Mouse (Mus musculus) right cerebral cortex, postnatal 25 days (tissue): ENCODE data around the gene Ncoa3.
A peak's percentile ranks its signal among the peaks of the same experiment; 100 is the strongest.

Experiments
- DNase-seq: peaks from one replicate; pipeline ENCODE4 v3.0.0; 2022

The Ncoa3 gene

DNA sequence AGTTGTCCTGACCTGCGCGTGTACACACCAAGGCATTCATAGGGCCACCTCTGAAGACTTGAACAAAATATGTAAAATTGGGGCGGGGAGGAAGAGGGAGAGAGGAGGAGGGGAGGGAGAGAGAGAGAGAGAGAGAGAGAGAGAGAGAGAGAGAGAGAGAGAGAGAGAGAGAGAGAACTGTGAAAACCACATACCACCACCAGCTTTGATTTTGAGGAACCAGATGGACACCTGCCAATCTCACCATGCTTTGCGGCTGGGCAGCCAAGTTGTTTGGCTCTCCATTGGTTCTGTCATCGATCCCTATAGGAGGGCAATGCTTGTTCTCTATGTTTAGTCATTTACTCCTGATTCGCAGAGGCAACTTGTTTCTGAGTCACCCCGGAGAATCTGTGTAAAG is 21.7 kb upstream of the Ncoa3 start:
- DNase-seq: no peak

DNA sequence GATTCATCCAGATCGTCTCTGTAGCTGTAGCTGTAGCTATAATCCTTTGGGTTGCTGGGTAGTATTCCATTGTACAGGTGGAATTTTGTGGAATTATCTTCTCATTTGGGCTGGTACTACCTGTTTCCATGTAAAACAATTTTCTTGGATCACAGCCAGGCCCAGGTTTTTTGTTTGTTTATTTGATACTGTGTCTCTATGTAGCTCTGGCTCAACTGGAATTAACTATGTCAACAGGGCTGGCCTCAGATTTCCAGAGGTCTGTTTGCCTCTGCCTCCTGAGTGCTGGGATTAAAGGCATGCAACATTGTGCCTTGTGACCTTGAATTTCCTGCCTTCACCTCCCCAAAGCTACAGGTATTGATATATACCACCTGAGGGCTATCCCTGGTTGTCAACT is 18.1 kb upstream of the Ncoa3 start:
- no peak for DNase-seq

DNA sequence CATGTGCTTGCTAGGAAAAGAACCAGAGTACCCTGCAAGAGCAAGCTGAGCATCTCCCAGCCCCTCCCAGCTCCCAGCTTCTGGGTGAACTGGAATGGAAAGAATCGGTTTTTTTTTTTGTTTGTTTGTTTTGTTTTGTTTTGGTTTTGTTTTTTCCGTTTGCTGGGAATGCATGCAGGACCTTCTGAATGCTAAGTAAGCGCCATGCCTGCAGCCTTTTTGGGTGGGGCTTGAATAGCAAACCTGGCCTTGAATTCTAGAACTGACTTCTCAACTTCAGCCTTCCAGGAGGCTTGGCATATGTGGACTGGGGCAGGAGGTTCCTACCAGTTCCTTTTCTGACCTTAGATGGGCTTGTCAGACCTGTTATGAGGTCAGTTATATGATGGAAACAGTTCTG is 16.2 kb upstream of the Ncoa3 start:
- DNase-seq: no peak

DNA sequence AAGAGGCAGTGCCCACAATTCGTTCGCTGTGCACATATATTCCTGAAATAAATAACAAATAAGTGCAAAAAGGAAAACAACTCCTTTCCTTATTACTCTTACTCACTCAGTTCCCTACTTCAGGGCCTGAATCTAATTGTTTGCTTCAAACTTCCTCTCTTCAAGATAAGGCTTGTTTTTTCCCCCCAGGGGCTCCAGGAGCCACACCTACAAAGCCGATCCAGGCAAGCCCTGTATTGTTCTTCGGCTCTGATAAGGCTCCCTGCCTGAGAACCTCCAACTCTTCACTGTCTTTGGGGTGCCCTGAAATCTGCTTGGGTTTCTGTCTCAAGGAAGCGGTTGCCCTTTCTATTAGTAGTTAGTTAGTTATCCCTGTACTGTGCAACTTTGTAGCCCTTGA is 15.6 kb upstream of the Ncoa3 start:
- no peak for DNase-seq

DNA sequence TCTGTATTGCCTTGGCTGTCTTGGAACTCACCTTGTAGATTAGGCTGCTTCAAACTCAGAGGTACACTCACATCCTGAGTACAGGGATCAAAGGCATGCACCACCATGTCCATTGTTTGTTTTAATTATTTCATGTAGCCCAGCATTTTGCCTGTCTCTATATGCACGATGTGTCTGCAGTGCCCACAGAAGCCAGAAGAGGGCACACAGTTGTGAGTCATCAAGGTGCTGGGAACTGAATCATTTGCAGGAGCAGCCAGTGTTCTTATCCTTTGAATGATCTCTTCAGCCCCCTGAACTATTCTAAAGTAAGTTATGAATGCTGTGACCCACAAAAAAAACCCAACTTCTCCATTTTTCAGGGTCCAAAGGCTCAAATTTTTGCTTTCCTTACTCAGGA is 14.3 kb upstream of the Ncoa3 start:
- DNase-seq: no peak

DNA sequence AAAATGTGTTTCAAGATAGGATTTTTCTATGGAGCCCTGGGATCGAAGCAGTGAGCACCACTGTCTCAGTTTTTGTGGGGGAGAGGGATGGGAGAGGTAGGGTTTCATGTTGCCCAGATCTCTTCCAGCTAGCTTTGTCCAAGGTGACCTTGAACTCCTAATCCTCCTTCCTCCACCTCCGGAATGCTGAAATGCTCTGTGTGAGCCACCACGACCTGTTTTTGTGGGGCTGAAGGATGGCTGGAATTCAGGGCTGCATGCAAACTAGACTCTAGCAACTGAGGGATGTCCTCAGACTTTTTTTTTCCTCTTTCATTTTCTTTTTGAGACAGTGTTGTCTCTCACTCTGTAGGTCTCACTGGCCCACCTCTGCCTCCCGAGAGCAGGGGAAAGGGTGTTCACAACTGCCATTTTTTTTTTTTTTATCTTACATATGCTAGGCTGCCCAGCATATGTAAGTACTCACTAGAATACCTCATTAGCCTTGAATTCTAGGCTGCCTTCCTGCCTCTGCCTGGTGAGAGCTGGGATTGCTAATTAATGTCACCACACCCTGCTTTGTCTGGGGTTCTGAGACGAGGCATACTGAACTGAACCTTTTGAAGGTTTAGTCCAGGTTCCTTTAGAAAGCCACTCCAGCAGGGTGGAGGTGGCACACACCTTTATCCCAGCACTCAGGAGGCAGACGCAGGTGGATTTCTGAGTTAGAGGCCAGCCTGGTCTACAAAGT is 11.0 kb upstream of the Ncoa3 start:
- no peak for DNase-seq

DNA sequence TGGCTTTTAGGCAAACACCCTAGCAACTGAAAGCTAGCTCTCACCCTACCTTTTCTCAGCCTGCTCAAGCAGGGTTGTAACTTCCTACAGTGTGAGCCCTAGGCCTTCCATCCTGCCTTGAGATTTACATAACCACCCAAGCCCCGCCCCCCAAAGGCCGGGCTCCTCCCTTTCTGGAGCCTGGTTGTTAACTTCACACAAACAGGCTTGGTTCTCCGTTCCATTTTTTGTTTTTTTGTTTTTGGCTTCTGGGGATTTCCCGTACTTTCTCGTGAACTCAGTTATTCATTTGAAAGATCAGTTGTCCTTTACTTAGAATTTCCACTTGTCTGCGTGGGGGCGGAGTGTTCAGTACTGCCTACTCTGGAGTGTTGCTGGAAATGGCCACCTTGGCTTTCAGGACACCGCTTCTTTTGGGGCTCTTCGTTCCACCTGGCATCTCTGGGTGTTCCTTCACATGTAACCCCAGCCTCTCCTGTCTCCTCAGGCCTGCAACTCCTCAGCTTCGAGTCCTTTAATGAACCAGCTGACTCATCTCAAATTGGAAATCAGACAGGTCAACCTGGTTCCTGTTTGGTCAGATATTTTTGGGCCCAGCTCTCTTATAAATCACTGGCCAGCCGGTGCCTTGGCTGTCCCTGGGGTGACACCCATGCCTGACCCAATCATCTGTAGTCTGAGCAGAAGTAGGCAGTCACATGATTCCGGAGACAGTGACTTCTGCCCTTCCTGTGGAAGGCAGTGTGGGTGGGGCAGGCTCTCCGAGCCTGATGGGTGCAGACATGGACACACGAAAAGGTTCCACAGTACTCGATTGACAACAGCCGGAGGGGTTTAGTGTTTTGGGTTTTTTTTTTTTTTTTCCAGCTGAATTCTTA is 9.7 kb upstream of the Ncoa3 start:
- DNase-seq: no peak

DNA sequence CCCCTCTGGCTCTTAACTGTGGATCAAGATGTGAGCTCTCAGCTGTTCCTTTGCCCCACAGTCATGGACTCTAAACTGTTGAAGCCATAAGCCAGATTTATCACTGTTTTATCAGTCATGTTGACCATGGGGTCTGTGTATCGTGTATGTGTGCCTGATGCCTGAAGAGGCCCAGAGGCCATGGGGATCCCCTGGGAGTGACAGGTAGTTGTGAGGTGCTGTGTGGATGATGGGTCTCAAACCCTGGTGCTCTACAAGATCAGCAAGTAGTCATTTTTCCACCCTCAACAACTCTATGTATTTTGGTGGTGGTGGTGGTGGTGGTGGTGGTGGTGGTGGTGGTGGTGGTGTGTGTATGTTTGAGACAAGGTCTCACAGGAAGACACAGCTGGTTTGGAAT is 8.1 kb upstream of the Ncoa3 start:
- DNase-seq: no peak

DNA sequence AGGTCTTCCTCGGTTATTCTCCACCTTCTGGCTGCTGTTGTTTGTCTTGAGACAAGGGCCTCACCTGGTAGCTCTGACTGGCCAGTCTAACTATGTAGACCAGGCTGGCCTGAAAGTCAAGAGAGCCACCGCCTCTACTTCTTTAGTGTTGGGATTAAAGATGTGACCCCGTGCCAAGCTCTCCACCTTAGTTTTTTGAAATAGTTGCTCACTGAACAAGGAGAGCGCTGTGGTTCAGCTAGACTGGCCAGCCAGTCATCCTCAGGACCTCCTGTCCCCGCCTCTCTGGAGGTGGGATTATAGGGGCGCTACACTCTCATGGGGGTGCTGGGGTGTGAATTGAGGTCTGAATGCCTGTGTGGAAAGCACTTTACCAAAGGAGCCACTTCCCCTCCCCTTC is 7.5 kb upstream of the Ncoa3 start:
- no peak for DNase-seq

DNA sequence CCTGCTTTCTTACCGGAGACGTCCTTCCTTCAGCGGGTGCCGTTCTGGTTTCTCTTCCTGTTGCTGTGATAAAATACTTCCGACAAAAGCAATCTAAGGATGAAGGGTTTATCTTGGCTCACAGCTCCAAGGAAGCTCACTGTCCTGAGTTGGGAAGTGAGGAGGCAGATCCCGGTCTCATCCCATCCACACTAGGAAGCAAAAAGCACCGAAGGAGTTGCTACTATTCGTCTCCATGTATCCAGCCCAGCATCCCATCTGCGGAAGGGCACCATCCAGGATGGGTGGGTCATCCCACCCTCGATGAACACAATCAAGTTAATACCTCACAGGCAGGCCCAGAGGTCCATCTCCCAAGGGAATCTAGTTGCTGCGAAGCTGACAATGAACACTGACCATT is 6.9 kb upstream of the Ncoa3 start:
- no peak for DNase-seq

DNA sequence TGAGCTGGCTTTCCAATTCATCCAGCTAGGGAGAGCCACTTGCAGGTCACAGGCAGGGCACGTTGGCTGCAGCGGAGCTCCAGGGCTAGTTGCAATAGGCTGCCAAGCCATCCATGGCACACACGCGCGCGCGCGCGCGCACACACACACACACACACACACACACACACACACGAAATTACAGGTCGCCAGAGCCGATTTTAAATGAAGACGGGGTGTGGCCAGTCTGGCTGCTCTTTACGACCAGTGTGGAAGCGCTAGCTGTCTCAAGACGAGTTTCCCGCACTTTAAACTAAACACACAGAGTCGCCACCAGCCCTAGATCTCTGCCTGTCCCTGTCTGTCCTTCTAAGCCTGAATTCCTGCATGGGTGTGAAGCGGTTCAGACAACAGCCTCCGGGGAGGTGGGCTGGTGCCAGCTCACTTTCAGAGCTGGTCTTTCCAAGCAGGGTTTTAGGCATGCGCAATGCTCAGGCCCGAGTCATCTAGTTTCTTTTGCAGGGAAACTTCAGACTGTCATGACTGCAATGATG is 5.4 kb upstream of the Ncoa3 start:
- peak; percentile 73 for DNase-seq

DNA sequence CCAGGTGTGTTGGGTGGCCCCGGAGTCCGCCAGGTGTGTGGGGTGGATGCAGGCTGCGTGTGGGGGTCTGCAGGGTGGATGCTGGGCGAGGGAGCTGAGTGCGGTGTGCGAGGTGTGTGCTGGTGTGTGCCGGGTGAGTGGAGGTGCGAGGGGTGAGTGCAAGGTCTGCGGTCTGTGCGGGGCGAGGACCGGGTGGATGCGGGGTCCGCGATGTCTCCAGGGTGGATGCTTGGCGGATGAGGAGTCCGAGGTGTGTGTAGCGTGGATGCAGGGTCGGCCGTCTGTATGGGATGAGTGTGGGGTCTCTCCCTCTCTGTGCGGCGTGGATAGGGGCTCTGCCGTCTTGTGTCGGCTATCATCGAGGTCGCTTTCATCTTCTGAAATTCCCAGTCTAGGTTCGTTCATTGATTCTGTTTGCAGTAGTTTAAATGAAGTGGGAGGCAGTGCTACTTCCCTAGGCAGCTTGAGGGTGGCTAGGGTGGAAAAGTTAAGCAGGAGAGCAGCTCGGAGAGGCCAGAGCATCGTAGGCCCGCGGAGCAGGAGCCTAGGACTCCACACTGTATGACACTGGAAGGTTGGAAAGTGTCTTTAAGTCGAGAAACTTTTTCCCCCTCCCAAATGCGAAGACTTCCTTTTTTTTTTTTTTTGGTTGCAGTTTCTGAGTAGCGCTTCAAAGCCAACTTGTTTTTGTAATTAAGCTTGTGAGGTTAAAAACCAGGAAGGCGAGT is 901 bp downstream of the Ncoa3 start:
- DNase-seq: peak; percentile 29

DNA sequence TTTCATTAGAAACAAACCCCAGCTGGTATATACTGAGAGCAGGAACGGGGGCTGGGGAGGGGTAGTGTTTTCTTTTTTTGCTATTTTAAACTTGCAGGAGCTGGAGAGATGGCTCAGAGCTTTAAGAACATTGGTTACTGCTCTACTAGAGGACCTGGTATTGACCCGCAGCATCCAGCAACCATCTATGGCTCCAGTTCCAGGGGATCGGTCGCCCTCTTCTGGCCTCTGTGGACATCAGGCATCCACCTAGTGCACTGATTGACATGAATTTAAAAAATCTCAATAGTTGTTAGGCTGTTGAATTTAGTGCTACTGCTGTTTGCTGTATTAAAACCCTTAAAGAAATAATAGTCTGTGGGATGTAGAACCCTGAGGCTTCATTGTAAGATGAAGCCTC is 1.9 kb downstream of the Ncoa3 start:
- DNase-seq: no peak

DNA sequence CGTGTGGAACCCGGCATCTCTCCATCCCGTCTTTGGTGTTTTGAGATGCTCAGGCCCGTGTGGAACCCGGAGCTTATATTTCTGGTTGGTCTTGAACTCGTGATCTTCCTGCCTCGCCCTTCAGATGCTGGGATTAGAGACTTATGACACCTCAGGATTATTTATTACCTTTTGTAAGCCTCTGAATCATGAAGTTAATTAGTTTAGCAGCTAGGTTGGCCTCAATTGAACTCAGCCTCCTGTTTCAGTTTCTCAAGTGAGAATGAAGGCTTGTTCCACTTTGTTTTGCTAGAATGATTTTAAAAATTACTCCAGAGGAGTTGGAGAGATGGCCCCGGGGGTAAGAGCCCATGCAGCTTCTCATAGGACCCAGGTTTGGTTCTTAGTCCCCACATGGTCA is 3.3 kb downstream of the Ncoa3 start:
- no peak for DNase-seq

DNA sequence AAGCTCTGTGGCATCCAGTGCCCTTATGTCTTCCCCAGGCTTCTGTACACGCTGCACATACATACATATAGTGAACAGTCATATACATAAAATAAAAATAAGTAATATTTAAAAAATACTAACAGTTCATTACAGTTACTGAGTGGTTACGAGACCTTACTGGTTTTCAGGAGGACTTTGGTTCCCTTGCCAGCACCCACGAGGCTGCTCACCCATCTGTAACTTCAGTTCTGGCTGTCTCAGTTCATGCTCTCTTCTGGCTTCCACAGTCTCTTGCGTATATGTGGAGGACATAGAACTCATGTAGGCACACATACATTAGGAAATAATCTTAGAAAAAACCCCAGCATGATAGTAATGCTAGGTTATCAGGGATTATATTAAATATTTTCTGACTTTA is 3.7 kb downstream of the Ncoa3 start:
- no peak for DNase-seq

DNA sequence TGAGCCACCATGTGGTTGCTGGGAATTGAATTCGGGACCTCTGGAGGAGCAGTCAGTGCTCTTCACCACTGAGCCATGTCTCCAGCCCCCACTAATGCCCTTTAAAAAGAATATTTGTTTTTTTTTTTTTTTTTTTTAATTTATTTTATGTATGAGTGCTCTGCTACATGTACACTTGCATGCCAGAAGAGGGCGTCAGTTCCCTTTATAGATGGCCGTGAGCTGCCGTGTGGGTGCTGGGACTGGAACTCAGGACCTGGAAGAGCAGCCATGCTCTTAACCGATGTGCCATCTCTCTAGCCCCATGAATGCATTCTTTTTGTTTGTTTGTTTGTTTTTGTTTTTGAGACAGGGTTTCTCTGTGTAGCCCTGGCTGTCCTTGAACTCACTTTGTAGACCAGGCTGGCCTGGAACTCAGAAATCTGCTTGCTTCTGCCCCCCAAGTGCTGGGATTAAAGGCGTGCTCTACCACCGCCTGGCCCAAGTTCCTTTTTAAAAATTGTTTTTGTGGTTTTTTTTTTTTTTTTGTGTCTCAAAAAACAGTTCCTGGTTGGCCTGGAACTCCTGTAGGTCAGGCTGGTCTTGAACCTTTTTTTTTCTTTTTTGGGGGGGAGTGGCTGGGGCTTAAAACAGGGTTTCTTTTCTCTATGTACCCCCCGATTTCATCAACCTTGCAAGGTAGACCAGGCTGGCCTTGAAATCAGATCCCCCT is 5.0 kb downstream of the Ncoa3 start:
- no peak for DNase-seq

DNA sequence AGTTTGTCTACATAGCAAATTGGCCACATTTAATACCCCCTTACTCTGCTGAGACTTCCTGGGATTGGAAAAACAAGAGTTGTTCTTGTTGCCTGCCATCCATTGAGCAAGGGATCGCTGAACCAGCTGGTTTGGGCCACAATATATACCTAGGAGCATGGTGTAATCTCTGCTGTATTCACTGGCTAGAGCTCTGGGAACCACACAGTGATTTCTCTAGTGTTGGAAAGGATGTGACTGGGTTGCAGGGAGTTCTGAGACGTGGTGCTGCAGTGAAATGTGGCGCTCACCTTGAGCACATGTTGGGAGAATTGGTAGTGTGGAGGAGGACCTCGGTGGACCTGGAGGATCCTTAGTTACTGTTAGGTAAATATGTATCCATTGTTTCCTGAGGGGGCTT is 6.5 kb downstream of the Ncoa3 start:
- no peak for DNase-seq

DNA sequence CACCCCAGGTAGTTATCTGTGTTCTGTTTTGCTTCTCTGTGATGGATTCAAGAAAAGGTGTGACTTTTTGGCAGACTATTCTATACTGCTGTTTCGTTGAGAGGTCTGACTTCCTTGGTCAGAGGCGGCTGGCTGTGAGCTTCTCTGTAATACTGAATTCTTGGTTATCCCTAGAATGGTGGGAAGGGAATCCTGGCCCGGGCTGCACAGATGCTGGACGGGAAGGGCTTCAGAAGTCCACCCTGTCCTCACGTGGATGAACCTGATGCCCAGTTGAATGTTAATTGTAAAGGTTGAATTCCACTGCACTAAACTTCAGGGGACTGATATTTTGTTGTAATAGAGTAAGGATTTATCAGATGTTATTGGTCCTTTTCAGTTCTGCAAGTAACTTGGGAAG is 7.4 kb downstream of the Ncoa3 start:
- DNase-seq: no peak

DNA sequence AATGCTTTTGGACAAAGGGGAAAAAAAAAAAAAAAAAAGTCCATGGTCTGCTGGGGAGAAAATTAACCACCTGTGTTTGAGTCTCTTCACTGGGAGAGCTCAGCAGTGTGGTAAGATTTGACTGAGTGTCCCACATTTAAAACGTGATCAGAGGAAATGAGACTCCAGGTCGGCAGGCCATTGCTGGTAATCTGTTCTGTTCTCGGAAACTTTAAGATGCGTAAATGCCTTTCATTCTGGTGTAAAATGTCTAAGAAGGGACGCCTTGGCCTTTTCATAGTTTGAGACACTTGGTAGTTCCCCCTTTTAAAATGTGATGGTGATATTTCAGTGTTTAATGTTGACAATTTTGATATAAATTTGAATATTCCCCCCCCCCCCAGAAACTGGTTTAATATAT is 7.8 kb downstream of the Ncoa3 start:
- DNase-seq: no peak

DNA sequence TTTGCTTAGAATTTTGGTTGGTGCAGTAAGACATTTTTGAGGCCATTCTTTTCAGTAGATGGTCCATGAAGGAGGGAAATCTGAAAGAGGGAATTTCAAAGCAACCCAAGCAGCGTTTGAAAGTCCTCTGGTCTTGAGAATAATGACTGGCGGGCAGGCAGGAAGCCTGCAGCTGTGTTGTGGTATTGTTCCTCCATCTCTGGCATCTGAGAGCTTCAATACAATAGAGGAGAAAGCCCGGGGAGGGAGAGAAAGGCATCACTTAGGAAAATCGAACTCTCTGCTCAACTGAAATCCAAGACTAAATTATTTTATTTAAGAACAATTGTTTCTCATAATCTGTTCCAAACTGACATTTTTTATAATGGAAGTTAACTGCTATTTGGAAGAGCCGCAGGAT is 8.3 kb downstream of the Ncoa3 start:
- no peak for DNase-seq

DNA sequence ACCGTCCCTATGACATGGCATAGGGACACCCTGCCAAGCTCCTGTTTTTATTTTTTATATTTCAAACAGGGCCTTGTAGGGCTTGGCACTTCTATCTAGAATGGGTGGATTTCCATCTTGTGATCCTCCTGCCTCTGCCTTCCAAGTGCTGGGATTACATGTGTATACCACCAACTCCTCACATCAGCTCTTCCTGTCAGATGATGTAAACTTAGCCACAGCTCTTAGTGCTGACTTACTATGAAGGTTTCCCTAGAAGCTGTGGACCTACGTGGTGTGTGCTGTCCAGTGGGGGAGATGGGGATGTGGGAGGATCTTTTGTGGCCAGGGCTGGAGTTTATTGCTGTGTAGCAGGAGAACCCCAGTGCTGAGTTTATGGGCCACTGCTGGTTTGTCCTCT is 8.9 kb downstream of the Ncoa3 start:
- no peak for DNase-seq

DNA sequence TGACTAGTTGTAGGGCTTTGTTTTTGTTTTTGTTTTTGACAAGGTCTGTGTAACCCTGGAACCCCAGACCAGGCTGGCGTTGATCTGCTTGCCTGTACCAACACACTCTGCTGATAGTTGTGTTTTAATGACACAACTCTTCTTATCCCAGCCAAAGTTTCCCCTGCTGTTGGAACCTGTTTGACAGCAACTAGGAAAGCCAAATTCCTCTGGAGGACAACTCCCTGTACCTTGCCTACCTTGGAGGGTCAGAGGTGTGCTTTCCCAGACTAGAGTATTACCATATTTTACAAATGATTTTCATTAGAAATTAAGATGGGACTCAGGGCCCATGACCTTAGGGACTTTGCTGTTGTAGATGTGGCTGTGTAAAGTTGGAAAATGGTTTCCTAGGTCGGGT is 9.3 kb downstream of the Ncoa3 start:
- no peak for DNase-seq

DNA sequence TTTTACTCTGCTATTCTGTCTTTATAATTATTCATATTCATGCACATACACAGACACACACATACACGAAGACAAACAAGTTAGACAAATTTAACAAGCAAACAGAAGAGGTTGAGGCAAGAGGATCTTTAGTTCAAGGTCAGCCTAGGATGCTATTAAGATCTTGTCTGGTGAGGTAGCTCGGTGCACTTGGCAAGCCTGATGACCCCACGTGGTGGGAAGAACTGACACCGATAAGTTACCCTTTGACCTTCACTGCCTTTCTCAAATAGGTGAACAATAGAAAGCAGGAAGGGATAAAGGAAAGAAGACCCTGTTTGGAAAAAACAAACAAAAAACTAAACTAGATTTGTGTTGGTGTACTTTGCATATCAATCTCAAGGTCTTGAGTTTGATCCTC is 10.0 kb downstream of the Ncoa3 start:
- DNase-seq: no peak
